Mouse (Mus musculus) layer of hippocampus, postnatal 10 days (tissue): ENCODE results near the gene Tbxas1. TPM values are rescaled to one million over a fixed set of nuclear protein-coding genes. Genes with fewer than 3 reads are reported as not detected.

Experiments
- DNase-seq, 2 experiments: peaks; one replicate each; pipeline ENCODE4 v3.0.0; 2021; ENCODE audit warnings: low spot score in 2 of 2
- total RNA-seq, 2 experiments: library from RNA; stranded (reverse); gene quantifications; 2 replicates each; pipeline ENCODE4 v1.2.3; 2021

The Tbxas1 gene
- total RNA-seq, 2 experiments from 2014 or later, result 2.0 to 3.6 TPM

- no peak for DNase-seq
Observed at GRCm38 (mm10) chr6:39049141-39049540, 173.9 kb downstream of the Tbxas1 start.

DNA sequence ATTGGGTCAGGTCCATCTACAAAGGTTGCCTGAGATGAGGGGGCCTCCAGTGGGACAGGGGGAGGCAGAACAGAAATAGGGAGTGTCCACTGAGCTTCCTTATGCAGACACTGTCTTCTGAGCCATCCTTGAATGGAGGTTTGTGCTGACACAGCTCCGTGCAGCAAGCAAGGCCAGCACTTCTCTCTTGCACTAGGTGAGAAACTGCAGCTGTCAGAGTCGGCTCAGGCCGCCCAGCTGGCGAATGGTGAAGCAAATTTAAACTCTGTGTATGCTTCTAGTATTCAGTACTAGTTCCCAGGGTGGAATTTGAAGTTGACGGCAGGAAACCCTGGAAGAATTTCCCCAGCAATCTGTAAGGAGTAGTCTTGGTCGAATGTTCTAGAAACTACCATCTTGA is 175.6 kb downstream of the Tbxas1 start:
- no peak for DNase-seq

- no peak for DNase-seq
Observed at GRCm38 (mm10) chr6:39051799-39052556, 176.8 kb downstream of the Tbxas1 start.

DNA sequence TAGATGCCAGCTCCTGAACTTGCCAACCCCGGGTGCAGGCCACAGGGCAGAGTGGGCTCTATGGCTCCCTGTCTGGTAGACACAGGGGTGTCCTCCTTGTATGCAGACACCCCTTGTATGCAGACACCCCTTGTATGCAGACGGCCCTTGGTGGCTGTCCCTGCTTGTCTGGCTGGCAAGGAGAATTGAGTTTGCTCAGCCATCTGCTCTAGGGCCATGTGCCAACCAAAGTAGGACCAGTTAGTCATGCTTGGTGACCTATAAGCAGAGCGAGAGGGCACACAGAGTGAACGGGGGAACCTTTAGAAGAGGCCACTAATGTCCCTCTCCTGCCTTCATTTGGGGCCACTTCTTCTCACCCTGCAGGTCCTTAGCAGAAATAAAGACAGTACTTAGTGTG is 177.4 kb downstream of the Tbxas1 start:
- DNase-seq, result no peak

GRCm38 (mm10) chr6:39054206-39054864 is 179.1 kb downstream of the Tbxas1 start:
- peak in 1 of 2 experiments; percentile 28 for DNase-seq

GRCm38 (mm10) chr6:39054878-39055508 is 179.8 kb downstream of the Tbxas1 start:
- no peak for DNase-seq

- no peak for DNase-seq
Observed at GRCm38 (mm10) chr6:39055831-39056261, 180.6 kb downstream of the Tbxas1 start.

- no peak for DNase-seq
Observed at GRCm38 (mm10) chr6:39057161-39057560, 182.0 kb downstream of the Tbxas1 start.

GRCm38 (mm10) chr6:39058389-39058788 is 183.2 kb downstream of the Tbxas1 start:
- no peak for DNase-seq

DNA sequence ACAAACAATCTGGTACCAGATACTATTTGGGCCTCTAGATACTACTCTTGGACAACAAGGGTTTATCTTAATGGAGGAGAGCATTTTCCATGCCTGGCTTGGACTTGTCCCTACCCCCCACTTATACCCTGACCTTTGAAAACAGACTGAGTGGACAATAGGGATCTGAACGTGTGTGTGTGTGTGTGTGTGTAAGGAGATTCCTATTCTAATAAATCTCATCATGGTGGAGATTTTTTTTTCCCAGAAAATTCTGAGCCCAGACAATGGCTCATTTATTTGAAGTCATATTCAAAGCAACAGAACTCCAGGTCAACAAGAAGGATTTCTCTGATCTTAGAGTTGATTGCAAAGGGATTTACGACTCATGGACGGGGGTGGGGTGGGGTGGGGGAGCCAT is 183.7 kb downstream of the Tbxas1 start:
- DNase-seq, result no peak

- no peak for DNase-seq
Observed at GRCm38 (mm10) chr6:39059547-39060497, 184.6 kb downstream of the Tbxas1 start.

GRCm38 (mm10) chr6:39061180-39061579 is 186.0 kb downstream of the Tbxas1 start:
- no peak for DNase-seq

DNA sequence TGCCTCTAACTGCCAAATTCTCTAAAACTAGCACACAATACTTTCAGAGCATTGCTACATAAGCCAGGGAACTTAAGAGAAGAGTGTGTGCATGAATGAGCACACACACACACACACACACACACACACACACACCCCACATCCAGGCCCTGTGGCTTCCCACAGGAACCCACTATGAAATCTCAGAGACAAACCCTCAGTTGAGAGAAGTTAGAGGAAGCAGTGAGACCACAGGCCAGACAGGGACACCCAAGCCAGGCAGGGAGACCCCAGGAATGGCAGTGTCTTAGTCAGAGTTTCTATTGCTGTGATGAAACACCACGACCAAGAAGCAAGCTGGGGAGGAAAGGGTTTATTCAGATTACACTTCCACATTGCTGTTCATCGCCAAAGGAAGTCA is 188.3 kb downstream of the Tbxas1 start:
- no peak for DNase-seq

GRCm38 (mm10) chr6:39066935-39067578 is 191.9 kb downstream of the Tbxas1 start:
- peak; percentile 86 to 90 for DNase-seq

DNA sequence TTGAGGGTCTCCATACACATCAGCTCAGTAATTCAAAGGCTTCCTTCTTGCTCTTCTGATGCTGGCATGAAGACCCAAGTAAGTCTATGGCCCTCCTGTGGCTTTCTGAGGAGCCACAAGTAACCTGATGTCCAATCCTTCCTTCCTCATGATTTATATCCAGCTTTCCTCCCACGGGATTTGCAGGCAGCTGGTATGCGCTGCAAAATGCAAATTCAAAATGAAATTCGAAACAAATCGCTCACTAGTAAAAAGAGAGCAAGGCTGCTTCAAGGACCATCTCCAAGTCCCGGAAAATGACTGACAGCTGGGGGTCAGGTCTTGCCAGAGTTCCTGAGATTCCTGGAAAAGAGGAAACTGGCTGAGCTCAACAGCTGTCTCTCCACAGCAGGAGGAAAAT is 197.5 kb downstream of the Tbxas1 start:
- no peak for DNase-seq

DNA sequence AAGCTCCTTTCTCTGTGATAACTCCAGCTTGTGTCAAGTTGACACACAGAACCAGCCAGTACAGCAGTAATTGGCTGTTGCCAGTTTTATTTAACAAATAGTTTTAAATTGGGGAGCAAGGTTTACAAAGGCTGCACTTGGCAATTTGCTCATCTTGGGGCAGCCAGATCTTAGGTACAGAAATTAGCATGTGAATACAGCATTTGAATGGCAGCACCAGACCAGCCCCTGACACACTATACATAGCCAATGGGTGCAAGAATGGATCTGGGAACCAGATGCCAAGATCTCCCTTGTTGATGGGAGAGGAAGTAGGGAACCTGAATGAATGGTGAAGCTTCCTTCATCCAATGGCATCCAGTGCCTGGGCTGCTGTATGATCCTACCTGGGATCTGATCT is 199.0 kb downstream of the Tbxas1 start:
- no peak for DNase-seq

GRCm38 (mm10) chr6:39076498-39076897 is 201.3 kb downstream of the Tbxas1 start:
- no peak for DNase-seq

DNA sequence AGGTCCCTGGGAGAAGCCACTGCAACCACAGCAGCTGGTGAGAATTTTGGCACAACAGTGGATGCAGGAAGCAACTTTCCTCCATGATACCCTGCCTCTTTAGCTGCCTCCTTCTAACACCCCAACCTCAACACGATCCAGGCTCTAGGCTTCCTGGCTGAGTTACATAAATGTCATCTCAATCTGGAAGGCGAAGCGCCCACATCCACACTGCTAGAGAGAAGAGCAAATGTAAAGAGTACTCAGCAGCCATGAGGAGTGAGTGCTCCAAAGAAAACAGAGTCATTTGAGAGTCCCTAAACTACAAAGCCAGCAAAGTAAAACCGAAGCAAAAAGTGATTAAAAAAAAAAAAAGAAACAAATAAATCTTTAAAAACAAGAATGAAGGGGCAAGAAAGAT is 229.4 kb downstream of the Tbxas1 start:
- DNase-seq, result no peak

- DNase-seq, result no peak
Observed at GRCm38 (mm10) chr6:39106812-39107211, 231.6 kb downstream of the Tbxas1 start.

DNA sequence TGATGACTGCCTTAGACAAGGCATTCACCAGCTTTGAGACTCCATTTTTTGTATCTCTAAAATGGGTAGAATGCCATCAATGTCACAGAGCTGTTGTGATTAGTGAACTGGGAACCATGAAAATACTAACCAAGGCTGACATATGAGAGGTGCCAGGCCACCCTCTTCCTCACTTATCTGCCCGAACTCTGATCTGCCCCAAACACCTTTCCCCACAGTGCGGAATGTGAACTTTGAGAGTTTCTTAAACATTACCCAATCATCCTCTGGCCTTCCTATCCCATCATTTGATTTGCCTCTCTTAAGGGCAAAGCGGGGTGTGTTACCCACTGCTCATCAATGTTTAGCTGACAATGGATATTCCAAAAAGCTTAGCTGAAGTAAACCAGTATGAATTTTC is 237.5 kb downstream of the Tbxas1 start:
- DNase-seq, result no peak

- no peak for DNase-seq
Observed at GRCm38 (mm10) chr6:39113141-39113540, 237.9 kb downstream of the Tbxas1 start.
